Mouse (Mus musculus) lung, adult 2 months (tissue): ENCODE results near the gene Sun1.

Source experiments
- CTCF ChIP-seq: fragments of 200-500 bp; IDR thresholded peaks from 2 replicates; pipeline ENCODE4 v1.5.1; 2011; ENCODE audit warnings: mild to moderate bottlenecking, low read length, control low read depth; ENCODE audit not compliant: insufficient read depth
- POLR2A ChIP-seq: fragments of 200-500 bp; IDR thresholded peaks from 2 replicates; pipeline ENCODE4 v1.6.1; 2011; ENCODE audit warnings: low read depth, mild to moderate bottlenecking, control low read depth, low read length, borderline replicate concordance; ENCODE audit errors: extremely low read depth

- TF ChIP-seq CTCF (no peak), POLR2A (no peak)
These were observed 67.2 kb downstream of the Sun1 start for GRCm38 (mm10) chr5:139267661-139268060.
